Mouse (Mus musculus) cerebellum, postnatal 4 days (tissue): ENCODE data around the gene Ccdc80.
A peak's percentile ranks its signal among the peaks of the same experiment; 100 is the strongest.

Experiments
- DNase-seq, 2 experiments: peaks; one replicate each; pipeline ENCODE4 v3.0.0; 2022; ENCODE audit warnings: low spot score in 2 of 2, mixed read lengths in 1 of 2

The Ccdc80 gene

GRCm38 (mm10) chr16:45093137-45093731 lies at the start of gene Ccdc80:
Gene Ccdc80 (plus strand): TSS chr16:45093402.
- DNase-seq: no peak

DNA sequence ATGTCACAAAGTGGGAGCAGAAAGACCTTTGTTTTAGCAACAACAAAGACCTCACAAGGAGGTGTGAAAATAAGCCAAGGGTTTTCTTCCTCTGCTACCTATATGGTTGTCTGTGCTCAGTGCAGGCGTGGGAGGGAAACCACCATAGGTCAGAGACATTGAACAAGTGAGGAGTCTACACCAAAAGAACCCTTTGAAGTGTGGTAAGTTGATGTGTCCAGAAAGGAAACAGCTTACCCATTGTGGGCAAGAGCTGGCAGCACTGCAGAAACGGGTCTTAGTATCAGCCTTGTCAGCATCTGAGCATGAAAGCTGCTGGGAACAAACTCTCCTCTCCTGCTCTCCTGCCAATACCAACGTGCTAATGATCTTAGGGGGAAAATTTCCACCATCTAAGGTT lies 48.4 kb upstream of the Ccdc80 start:
- no peak for DNase-seq

- DNase-seq: no peak
Measured at GRCm38 (mm10) chr16:45057222-45057621, 36.0 kb upstream of the Ccdc80 start.

- no peak for DNase-seq
Measured at GRCm38 (mm10) chr16:45057922-45058321, 35.3 kb upstream of the Ccdc80 start.

GRCm38 (mm10) chr16:45061140-45061539 lies 32.1 kb upstream of the Ccdc80 start:
- DNase-seq: no peak

DNA sequence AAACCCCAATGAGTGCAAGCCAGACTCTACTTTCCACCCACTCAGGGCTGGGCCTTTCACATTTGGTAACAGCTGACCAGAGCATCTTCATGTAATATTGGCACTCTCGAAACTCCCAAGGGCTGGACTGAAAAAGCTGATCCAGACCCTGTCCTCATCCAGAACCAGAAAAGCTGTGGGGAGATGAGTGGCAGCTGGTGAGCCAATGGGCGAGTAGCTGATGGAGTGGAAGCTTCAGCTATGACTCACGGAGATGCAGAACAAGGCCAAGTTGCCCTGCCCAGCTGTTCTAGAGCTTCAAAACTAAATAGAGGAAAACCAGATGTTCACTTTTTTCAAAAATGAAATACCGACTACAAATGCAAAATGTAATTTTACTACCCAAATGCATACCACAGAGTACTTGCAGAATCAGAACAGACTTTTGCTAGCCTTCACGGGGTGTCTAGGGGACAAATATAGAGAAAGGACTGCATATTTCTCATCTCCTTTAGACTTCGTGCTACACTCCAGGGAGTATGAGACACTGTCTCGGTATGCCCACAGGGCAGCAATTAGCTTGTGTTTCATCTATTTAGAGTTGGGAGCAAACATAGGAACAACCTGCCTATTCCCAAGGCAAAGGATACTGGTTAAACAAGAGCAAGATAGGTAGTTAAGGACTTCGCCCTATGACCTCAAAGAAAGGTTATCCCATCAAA lies 22.7 kb upstream of the Ccdc80 start:
- DNase-seq: no peak

GRCm38 (mm10) chr16:45071424-45071823 lies 21.8 kb upstream of the Ccdc80 start:
- no peak for DNase-seq

DNA sequence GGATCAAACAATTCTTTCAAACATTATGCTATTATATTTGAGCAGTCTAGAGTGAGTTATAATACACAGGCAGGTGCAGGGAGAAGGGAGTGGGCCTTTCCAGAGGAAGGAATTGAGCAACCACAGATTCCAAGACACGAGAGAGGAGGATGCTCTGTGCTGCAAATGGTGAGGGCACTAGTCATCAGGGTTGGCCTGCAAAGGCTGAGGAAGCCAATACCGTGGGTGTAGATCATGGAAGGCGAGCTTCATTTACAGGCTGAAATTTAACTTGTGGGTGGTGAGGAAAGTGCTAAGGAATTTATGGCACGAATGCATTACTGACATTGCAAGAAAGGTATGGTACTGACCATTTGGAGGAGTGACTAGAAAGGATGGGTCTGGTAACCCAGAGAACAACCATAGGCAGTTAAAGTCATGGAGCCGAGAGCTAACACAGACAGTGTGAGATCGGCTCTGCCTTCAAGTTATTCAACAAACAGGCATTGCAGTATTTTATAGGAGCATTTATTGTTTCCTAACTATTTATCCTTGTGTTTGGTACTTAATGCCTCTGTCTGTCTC lies 15.6 kb upstream of the Ccdc80 start:
- DNase-seq: no peak

DNA sequence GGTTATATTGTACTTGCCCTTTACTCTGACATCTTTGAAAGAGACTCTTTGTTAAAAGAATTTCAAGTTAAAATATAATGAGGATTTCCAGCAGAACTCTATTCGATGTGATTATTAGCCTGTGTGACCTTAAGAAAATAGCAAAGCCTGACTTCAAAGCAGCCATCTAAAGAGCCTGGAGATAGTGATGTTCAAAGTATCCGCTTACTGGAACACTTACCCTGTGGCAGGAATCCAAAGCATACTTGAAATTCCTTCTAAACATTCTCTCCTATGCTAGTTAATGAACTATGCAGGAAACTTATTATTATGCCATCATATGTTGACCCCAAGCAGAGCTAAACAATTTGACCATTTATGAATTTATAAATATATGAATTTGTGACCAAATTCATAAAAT lies 13.9 kb upstream of the Ccdc80 start:
- DNase-seq: no peak

DNA sequence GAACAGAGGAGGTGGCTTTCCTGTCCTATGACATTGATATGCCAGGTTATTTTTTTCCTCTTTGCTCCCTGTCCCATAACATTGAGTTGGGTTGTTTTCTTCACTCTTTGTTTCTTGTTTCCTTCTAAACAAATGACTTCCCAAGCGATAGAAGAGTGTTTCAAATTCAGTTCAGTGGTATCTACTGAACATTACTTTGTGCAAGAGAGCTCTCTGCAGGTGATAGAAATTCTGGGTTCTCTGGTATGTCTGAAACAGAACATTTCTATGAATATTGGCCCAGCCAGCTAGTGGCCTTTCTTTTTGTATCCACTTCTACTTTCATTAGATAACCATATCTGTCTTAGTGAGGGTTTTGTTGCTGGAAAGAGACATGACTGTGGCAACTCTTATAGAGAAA lies 4.4 kb upstream of the Ccdc80 start:
- DNase-seq: no peak

GRCm38 (mm10) chr16:45090005-45090404 lies 3.2 kb upstream of the Ccdc80 start:
- DNase-seq: peak; percentile 47 to 73

GRCm38 (mm10) chr16:45094136-45094756 lies 1.0 kb downstream of the Ccdc80 start:
- no peak for DNase-seq

- no peak for DNase-seq
Measured at GRCm38 (mm10) chr16:45095030-45095429, 1.8 kb downstream of the Ccdc80 start.

- DNase-seq: no peak
Measured at GRCm38 (mm10) chr16:45095561-45096482, 2.6 kb downstream of the Ccdc80 start.

DNA sequence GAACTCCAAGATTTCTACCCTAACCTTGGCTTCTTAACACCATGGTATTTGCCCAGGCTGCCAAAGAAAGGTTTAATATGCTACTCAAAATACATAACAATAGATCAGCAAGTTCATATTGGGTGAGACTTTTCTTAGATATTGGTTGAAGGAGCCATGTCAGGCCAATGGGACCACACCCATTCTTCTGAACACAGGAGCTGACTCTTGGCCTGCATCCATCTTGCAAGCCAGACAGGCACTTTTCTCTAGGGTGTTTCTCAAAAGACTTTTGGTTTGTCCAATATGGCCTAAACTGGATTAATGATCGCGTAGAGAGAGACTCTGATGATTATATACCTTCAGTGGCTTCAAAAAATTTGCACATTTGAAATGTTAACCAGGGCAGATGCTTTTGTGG lies 4.3 kb downstream of the Ccdc80 start:
- DNase-seq: no peak

DNA sequence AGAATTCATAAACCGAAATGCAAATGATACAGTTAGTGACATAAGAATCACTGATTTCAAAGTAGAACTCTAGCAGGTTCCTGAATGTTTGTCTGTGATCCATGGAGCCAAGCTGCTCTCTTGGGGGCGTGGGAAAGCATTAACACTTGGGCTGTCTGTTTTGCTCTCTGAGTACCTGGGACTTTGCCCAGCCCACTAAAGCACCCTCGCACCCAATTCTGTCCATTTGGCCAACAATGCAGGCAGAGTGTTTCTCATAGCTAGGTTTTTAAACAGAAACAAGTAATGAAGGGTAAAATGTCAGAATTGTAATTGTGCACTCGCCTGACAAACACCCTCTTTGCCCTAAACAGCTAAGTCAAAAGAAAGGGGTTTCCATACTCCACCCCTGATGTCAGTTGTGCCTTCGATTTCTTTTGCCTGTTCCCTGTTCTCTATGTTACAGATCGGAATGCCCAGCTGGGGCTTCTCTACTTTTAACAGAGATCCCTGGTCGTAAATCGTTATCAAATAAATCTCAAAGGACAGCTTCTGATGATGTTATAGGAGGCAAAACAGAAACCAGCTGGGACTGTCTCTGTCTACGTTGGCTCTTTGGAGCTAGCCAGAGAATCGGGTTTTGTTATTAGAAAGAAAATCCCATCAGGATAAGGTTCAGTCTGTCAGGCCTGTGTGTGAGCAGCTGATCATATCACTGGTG lies 5.1 kb downstream of the Ccdc80 start:
- DNase-seq: no peak

DNA sequence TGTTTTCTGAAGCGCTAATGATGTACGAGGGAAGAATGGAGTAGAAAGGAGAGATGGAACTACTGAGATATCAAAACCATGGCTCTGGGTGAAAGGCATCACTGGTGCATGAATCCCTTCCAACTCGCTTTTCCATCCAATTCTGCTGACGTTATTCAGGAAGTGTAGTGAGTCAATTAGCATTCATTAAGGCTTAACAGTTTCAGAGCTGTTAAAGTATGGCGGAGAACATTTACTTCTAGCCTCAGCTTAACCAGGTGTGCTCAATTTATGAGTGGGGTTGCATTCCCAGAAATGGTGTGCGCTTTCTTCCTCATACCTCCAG lies 5.6 kb downstream of the Ccdc80 start:
- no peak for DNase-seq

DNA sequence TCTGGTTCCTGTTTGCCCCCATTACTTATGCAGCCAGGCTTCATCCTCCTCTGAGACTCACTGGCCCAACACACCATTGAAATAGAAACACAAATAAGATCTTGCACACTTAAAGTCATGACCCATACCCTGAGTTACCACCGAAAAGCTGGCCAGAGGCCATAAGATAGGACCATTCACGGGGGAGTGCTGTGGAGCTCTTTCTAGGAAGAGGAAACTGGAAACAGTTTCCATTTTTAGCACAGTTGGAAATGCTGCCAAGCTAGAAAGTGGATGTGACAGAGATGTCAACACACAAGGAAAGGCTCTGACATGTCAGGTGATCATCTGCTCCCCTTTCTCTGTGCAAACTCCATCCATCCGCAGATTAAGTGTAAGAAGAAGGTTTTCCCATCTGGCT lies 7.7 kb downstream of the Ccdc80 start:
- no peak for DNase-seq

DNA sequence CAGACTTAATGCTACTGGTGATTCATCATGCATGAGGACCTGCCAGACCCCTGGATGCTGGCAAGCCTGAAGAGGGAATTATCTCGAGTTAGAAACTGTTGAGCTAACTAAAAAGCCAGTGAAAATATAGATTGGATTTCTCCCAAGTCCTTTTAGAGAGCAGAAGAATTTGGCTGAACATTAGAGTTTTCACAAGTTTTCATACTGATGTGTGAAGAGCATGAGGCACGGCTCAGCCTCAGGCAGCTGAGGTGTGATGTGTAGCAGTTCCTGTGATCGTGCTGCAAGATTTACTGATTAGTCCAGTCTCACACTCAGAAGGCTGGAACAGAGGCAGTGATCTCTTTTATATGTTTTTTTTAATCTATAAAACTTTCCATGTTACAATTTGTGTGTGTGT lies 11.8 kb downstream of the Ccdc80 start:
- no peak for DNase-seq

DNA sequence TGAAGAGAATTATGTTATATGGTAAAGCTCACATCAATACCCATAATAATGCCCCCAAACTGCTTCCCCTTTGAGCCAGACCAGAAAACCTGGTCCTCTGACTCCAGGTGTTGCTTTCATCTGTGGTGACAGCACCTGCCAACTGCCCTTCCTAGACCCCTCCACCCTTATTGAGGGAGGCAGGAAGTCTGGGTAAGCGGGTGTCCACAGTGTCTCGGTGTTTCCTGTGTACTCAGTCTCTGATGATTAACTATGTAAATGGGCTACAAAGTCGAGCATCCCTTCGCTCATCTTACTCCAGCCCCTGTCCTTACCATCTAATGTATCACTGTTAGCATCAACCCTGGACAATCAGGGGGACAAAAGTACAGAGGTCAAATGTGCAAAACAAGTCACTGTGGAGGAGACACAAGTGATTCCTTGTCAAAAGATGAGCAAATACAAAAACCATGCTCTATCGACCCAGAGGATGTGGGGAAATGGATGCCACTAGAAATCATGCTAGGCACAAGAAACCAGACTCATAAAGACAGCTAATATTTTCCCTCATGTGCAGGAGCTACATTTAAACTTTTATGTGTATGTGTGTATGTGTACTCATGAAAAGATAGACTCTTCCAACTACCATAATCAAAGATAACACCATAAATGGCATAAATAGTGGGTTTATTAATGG lies 15.1 kb downstream of the Ccdc80 start:
- DNase-seq: no peak

DNA sequence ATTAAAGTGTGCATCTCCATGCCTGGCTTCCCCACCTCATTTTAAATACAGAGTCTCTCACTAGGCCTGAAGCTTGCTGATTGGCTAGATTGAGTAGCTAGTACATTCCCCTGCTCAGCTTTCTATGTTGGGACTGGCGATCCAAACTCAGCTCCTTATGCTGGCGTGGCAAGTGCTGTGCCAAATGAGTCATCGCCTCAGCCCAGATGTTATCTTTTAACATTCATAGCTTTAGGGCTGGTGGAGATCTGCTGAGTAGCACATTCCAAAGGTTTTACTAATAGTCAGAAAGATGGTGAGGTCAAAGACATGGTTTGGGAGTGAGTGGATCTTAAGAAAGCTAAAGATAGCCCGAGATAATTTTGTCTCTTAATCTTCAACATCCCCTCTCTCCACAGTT lies 17.3 kb downstream of the Ccdc80 start:
- no peak for DNase-seq
